Mouse (Mus musculus): ENCODE measurements around the gene Faim2.
A peak's percentile ranks its signal among the peaks of the same experiment; 100 is the strongest.

DNA sequence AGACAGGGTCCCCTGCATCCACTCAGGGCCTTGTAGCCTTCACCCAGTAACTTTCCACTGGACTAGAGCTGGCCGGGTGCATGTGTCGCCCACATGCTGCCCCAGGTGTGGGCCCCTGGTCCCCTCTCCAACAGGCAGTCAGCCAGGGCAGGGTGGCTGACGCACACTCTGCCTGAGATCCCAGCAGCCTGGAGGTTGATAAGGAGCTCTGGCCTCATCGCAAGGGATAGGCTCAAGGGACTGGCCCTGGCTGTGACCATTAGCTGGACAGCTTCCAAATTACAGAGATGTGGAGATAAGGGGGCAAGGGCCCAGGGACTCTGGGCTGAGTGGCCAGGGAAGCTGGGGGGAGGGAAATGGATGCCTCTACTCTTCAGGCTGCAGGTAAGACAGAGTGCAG lies 29.2 kb downstream of the Faim2 start:
- peak; percentile 7; the same call in 1 of the 2 replicates for TF ChIP-seq POLR2A (IDR thresholded peaks at IDR 0.05; ENCODE audit: extremely low read depth, insufficient read depth, low read length)
- no peak for TF ChIP-seq CTCF (IDR thresholded peaks at IDR 0.05; ENCODE audit: extremely low read depth, insufficient read depth, low read length)
